ENCODE assay signal across 12 mouse cellular contexts in genomic region chr14:33351984-33352722, GRCm38 (mm10).
DNase-seq lines count a peak whose midpoint lies in the region; ATAC-seq and TF ChIP-seq lines count a peak whose summit lies in the region.
"Had no signal": no experiment of that assay in that cellular context is flagged by ENCODE, and none has a peak within 500 bp of the region (broad histone marks: within the 10 kb centered on the region; RNA-seq: fewer than 3 reads in every experiment).

No protein-coding gene starts in this region.

- H3K27ac ChIP-seq in embryonic facial prominence, embryonic 13.5 days: no peak overlapping the region
- H3K27ac ChIP-seq in embryonic facial prominence, embryonic 10.5 days (replicated peaks): no peak overlapping the region
- H3K27ac ChIP-seq: forebrain, embryonic 13.5 days had no signal

- ATAC-seq in embryonic facial prominence, embryonic 13.5 days (ENCODE audit: insufficient number of reproducible peaks, insufficient read depth, low FRiP score, low TSS enrichment, low read depth): no peak
- ATAC-seq: midbrain, embryonic 16.5 days had no signal

- peaks cover 54% of the 10 kb centered on the region for H3K27me3 ChIP-seq in embryonic facial prominence, embryonic 13.5 days
- H3K27me3 ChIP-seq in embryonic facial prominence, embryonic 10.5 days (replicated peaks; ENCODE audit: low read depth, poor library complexity, severe bottlenecking): peaks cover 65% of the 10 kb centered on the region

- H3K9me3 ChIP-seq in embryonic facial prominence, embryonic 13.5 days: no peaks in the 10 kb centered on the region
- H3K9me3 ChIP-seq in embryonic facial prominence, embryonic 10.5 days: no peaks in the 10 kb centered on the region
- H3K9me3 ChIP-seq: forebrain, embryonic 13.5 days; hindbrain, embryonic 10.5 days had no signal

- WGBS in embryonic facial prominence, embryonic 13.5 days: 76% methylated on average over 6 of the region's 6 CpGs
- WGBS in embryonic facial prominence, embryonic 10.5 days: 75% methylated on average over 6 of the region's 6 CpGs
- 47% methylated on average over 6 of the region's 6 CpGs for WGBS in lung, adult 2 months

- TF ChIP-seq POLR2A in lung, adult 2 months (IDR thresholded peaks at IDR 0.05; ENCODE audit: borderline replicate concordance, extremely low read depth, low read depth, low read length): no peak

- peak overlapping the region; percentile 91; the same call in 1 of the 2 replicates for H3K4me2 ChIP-seq in embryonic facial prominence, embryonic 13.5 days

- DNase-seq in embryonic facial prominence, embryonic 10.5 days (ENCODE audit: low spot score): no peak
- DNase-seq in 3T3-L1 (ENCODE audit: low read depth, low spot score): peak; percentile 86
- peak; percentile 69 for DNase-seq in fibroblast of lung, adult 2 months (ENCODE audit: low read depth)
- DNase-seq in lung, adult 2 months: peak; percentile 72
- DNase-seq in right cerebral cortex, postnatal 4 days: no peak
- DNase-seq in B cell, adult 2 months: no peak
- DNase-seq in thymus, postnatal 0 days (ENCODE audit: low spot score): no peak
- DNase-seq: cerebellum, adult 8-10 months had no signal

- H3K4me3 ChIP-seq in embryonic facial prominence, embryonic 13.5 days: no peak overlapping the region
- H3K4me3 ChIP-seq in embryonic facial prominence, embryonic 10.5 days: no peak overlapping the region
- no peak overlapping the region for H3K4me3 ChIP-seq in lung, adult 2 months (replicated peaks; ENCODE audit: extremely low read depth, low read depth, low read length)

- TF ChIP-seq CTCF in lung, adult 2 months (IDR thresholded peaks at IDR 0.05; ENCODE audit: insufficient read depth, low read length): no peak

- no peaks in the 10 kb centered on the region for H3K36me3 ChIP-seq in embryonic facial prominence, embryonic 13.5 days
- H3K36me3 ChIP-seq in embryonic facial prominence, embryonic 10.5 days (replicated peaks): no peaks in the 10 kb centered on the region
- H3K36me3 ChIP-seq: hindbrain, embryonic 10.5 days had no signal

- H3K9ac ChIP-seq in embryonic facial prominence, embryonic 13.5 days: no peak overlapping the region

- peaks cover 14% of the 10 kb centered on the region; the same call in 1 of the 2 replicates for H3K4me1 ChIP-seq in embryonic facial prominence, embryonic 13.5 days
- peaks cover 20% of the 10 kb centered on the region for H3K4me1 ChIP-seq in embryonic facial prominence, embryonic 10.5 days
- peaks cover 12% of the 10 kb centered on the region for H3K4me1 ChIP-seq in lung, adult 2 months (ENCODE audit: control insufficient read depth, insufficient read depth, low read length)

Comparison
In these comparisons a context has a peak if more than half of its experiments do, and no peak if none do; other contexts are left out.
1. DNase-seq: peak in 3T3-L1 (single experiment), fibroblast of lung, adult 2 months (single experiment) and lung, adult 2 months (single experiment); none in embryonic facial prominence, embryonic 10.5 days (single experiment), right cerebral cortex, postnatal 4 days (single experiment), B cell, adult 2 months (0 of 2) and thymus, postnatal 0 days (single experiment).